Mouse (Mus musculus): ENCODE data around the gene Ankdd1b.

Ankdd1b gene

DNA sequence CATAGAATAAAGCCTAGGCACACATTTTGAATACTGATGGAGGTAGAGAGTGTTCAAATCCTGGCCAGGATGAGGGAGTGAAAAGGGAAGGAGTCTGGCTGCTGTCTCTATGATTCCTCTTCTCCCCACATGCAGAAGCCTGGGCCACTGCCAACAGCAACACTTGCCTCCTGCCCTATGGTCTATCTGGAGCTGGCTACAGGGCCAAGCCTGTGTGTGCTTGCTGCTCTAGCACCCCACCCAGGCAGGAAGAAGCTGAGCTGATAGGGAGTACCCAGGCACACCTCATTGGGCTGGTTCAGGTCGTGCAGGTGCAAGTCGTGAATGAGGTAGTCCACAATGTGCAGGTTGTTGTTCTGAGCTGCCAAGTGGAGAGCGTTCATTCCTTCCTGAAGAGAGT is 16.7 kb downstream of the Ankdd1b start:
- DNase-seq (ENCODE audit: low read depth, low spot score) = no peak

DNA sequence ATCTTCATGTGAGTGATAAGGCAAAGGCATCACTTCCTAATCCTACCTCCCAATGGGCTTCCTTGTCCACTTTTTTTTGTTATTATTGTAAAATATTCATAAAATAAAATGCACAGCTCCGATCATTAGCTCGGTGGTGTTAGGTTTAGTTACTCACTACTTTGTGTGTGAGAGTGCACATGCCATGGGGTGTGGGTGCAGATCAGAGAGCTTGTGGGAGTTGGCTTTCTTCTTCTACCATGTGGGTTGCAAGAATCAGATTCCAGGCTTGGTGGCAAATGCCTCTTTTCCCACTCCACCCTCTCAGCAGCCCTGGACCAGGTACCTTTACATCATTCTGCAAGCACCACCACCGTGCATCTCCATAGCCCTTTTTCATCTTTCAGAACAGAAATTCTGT is 18.4 kb downstream of the Ankdd1b start:
- no peak for DNase-seq (ENCODE audit: low read depth, low spot score)

DNA sequence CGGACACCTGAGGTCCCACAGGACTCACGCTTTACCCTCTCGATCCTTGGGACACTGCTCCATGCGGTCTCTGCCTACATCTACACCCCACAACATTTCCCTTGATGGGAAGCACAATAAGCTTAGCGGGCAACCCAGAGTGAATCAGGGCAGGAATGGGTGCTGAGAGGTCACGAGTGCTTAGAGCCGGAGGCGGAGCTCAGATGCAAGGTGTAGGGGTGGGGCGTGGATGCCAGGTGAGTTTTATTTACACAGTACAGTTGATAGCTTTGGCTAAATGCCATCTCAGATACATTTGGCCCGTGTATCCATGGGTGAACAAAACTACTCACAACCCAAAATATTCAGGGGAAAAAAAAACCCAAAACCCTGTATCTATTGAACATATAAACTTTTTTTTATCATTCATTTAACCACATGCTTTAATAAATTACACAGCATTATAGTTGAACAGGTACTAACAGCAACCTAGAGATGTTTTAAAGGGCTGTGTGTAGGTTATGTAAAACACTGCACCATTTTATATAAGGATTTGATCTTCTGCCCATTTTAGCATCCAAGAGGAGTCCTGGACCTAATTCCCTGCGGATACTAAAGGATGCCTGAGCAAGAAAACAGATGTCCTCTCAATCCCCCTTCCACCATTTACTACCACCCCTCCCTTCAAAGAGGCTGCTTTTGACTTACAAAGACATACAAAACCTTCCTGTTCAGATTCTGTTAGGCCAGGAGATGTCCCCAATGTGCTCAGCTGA is 19.4 kb downstream of the Ankdd1b start:
- DNase-seq (ENCODE audit: low read depth, low spot score) = no peak

DNA sequence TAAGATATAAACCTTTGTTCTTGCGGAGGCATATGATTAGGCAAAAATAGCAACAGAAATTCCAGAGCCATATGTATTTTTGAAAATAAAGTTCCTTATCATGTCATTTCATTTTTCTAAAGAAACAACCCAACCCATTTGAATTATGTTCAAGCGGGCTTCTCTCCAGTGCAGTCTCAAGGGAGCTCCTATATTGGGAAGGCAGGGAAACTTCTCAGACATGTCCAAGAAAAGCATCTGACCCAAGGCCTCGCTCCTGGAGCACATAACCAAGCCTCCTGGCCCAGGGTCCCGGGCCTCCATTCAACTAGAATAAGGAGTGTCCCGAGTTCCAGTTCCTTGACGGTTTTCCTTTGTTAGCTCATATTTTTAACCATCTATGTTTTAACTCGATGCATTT is 20.1 kb downstream of the Ankdd1b start:
- no peak for DNase-seq (ENCODE audit: low read depth, low spot score)

DNA sequence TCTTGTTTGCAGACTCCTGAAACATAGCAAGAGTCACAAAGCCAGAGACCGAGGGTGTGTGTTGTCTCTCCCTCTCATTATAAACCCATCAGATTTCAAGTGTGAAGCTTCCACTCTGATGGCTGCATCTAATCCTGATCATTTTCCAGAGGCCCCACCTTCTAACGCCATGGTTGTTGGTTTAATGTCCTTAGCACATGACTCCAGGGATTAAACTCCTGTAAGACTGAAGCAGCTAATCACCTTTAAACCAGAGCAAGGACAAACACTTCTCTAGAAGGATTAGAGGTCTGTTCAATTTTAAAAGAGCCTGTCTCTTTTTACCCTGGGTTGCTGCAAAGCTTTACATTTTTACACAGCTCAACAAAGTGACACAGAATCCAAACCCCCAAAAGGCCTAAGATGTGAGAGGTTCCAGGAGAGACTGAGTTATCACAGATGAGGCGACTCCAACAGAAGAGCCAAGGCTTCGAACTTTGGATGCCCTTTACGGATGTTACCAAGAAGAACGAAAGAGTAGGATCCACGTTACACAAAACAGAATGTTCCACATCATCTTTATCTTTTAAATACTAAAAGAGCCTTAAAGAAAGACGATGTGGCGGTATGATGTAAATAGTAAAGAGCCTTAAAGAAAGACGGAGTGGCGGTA is 20.7 kb downstream of the Ankdd1b start:
- no peak for DNase-seq (ENCODE audit: low read depth, low spot score)

DNA sequence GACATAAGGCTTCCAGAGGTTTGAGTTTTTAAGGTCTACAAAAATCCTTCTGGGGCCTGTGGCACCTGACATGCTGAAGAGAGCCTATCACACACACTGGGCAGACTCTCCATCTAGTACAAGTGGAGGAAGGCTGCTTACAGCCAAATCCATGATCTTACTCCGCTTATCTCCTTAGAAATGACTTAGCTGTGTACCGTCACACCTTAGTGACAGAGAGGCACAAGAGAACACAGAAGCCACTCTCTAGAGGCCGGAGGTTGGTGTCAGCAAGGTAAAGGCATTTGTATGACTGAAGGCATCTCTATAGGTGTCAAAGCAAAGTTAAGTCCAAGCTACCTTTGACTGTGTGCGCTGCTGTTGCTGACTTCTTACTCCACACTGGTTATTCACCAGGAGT is 30.6 kb downstream of the Ankdd1b start:
- DNase-seq (ENCODE audit: low read depth, low spot score) = no peak

DNA sequence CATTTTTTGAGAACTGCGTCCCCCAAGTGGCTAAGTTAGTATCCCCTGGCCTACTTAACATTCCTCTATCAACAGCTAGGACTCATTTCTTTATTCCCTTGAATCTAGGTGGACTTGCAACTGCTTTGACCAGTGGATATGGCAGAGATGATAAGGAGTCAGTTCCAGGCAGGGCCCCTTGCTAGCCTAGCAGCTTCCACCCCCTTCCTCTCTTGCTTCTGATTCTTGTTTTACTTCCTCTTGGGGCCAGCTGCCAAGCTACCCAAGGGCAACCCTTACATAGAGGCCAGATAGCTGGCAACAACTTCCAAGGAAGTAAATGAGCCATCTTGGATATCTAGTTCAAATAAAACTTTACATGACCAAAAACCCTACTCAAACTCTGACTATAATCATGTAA is 34.1 kb downstream of the Ankdd1b start:
- no peak for DNase-seq (ENCODE audit: low read depth, low spot score)

DNA sequence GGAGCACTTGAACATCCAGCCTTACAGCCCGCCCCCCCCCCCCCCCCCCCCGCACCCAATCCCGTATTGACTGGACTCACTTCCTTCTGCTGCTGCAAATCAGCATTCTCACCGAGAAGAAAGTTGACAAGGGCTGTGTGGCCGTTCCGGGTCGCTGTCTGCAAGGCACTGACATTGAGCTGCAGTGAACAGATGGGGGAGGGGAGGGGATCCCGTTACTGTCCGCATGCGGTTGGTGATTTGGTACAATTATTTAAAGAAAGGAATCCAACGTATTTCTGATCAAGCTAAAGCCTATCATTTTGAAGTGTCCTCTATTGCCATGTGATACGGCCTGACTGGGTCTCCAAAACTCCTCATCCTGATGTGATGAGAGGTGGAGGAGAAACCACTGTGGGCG is 35.2 kb downstream of the Ankdd1b start:
- DNase-seq (ENCODE audit: low read depth, low spot score) = no peak

DNA sequence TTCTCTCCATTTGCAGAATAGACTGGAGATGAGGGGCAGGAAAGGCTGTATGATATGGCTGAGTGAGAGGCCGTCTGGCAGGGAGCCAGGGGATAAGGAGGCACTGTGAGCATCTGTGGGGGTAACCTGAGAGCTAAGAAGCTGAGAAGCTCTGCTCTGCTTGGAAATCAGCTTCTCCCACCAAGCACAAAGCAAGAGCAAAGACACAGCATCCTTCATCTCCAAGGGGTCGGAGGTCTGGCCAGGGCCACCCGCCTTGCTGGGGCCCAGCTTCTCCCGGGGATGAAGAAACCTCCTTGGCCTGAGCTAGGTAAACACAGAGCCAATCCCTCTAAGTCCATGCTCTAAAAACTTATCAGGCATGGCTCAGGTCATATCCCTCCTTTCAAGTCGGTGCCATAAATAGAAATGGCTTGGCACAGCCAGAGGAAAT is 36.1 kb downstream of the Ankdd1b start:
- DNase-seq (ENCODE audit: low read depth, low spot score) = no peak

DNA sequence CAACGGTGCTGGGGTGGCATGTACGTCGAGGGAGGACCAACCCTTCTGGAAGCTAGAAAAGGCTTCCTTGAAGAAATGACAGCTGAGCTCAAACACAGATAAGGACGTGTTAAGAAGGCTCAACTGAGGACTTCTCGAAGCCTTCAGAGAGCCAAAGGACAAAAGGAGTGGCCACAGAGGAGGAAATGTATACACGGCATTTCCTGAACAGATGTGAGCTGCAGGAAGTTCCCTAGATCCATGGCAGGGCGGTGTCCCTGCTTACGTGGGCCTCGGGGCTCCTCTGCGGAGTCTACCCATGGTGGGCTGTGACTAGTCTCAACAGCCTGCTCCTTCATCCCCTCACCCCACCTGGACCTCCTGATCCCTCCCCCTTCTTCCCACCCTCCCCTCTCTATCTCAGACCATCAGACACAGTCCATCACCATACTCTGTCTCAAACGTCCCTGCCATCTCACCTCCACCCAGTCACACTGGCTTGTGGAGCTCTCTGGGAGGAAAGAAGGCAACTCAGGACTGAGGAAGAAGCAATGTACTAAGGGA is 37.3 kb downstream of the Ankdd1b start:
- DNase-seq (ENCODE audit: low read depth, low spot score) = no peak

DNA sequence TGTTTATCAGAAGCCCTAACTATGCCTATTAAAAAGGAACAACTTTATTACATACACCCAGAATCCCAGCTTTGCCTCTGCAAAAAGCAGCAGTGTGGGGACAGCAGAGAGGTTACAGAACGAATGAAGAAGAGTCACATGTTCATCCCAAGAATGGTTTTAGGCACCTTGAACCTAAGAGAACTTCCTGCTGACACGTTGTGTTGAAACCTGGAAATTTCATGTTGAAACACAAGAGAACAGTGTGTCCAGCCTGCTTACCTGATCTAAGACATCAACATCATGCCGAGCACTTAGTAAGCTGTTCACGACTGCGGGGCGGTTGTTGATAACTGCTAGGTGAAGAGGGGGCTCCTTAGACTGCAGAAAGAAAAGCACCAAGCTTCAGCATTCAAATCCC is 38.0 kb downstream of the Ankdd1b start:
- no peak for DNase-seq (ENCODE audit: low read depth, low spot score)

DNA sequence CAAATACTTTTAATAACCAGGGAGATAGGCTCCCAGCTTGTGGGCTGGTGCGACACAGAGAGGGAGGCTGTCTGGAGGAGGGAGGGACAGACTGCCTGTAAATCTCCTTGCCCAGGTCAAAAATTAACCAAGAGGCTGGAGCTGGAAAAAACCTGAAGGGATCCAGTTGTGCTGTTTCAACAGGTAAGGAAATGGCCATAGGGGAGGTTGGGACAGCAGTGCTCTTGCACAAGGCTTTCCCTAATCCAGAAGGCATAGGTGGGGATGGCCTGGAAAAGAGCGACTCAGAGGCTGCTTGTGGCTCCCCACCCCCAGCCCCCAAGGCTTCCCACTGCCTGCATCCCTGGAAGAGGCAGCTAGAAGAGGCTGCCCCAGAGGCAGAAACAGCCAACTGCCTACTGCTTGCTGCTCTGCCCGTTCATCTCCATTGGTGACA is 38.6 kb downstream of the Ankdd1b start:
- no peak for DNase-seq (ENCODE audit: low read depth, low spot score)

DNA sequence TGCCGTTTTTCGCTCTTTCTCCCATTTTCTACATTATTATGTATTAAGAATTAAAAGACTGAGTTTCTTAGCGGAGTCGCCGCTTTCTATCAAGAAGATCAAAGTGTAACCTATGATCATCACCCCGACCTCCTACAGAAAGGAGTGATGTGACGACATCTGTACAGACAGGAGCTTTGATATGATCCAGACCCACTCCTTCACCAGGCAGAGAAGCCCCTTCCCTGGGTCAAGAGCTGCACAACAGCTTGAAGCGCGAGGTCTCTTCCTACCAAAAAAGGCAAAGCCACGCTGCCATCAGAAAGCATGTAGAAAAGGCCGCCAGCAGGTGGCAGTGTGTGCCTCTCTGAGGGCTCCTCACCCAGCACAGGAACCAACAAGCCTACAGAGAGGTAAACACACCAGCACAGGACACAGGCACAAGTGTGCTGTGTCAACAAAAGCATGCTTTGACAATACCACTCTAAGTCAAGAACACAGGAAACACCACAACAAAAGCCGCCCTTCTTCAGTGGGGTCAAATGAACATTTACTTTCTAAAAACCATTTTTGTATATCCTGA is 39.3 kb downstream of the Ankdd1b start:
- peak; percentile 79 for DNase-seq (ENCODE audit: low read depth, low spot score)

DNA sequence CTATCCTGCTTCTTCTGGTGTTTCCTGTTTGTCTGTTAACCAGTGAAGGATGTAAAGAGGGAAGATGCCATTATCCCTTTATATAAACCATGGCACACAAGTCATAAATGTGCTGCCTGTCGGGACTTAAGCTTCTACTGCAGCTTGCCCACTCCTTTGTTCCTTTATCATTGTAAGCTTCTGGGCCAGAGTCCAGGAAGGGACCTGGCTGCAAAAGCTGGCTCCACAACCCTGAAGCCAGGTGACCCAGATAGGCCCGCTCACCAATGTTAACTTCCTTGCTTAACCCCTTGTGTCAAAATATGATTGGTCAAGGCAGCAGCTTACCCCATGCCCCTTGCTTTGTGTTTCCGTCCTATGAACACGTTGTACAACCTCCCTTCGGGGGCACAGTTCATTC is 42.5 kb downstream of the Ankdd1b start:
- no peak for DNase-seq (ENCODE audit: low read depth, low spot score)

DNA sequence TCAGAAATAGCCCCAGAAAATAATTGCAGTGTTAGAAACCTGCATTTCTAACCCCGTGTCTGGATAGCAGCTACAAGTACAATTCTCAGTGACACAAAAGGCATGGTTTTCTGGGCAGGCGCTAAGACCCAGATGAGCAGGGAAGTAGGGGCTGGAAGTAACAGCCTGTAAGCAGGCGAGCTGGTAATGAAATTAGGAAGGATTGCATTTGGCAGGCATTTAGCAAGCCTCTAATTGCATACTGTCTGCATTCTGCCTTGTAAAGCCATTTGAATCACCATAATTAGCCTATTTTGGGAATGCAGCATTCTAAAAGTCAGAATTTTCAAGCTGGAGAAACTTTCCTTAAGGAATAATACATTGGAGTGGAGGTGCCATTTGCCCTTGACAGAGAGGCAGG is 45.0 kb downstream of the Ankdd1b start:
- no peak for DNase-seq (ENCODE audit: low read depth, low spot score)

DNA sequence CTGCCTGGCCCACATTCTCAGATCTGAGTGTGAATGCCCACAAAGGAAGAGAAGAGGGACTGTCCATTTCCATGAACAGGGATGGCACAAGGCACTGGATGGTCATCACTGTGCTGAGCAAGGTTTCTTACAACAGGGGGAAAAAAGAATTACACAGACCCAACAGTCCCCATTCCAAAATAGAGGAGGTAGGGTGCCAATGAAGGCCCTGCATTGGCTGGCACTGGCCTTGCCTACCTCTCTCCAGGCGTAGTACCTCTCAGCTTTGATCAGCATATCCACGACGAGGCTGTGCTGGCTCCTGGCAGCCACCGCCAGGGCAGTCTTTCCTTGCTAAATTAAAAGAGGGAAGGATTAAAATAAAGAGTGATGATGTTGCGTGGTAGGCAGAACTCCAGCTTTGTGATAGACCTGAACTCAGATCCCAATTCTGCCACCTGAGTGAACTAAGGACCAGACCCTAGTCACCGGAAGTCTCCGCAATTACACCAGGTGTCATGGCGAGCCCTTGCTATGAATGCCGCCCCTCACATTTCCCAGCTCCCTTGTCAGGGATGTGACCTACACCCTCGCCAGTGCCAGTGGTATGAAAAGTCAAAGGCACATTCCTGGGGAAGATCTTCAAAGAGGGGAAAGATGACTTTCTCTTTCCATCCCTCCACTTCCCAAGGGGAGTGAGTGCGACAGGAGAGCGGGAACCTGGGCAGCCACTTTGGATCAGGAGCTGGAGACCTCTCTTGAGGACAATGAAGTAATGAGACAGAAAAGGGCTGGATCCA is 46.3 kb downstream of the Ankdd1b start:
- DNase-seq (ENCODE audit: low read depth, low spot score) = no peak

DNA sequence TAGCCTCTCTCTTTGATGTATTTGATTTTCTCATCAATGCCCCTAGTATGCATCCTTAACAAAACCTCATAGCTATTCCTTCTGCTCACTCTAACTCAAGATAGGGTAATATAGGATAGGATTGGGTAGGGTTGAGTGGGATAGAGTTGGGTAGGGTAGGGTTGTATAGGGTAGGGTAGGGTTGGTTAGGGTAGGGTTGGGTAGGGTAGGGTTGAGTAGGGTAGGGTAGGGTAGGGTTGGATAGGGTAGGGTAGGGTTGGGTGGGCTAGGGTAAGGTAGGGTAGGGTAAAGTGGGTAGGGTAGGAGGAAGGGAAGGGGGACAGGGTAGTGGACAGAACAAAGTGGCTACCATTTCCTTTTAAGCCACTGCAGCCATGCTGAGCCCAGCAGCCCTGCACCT is 49.8 kb downstream of the Ankdd1b start:
- DNase-seq (ENCODE audit: low read depth, low spot score) = no peak

DNA sequence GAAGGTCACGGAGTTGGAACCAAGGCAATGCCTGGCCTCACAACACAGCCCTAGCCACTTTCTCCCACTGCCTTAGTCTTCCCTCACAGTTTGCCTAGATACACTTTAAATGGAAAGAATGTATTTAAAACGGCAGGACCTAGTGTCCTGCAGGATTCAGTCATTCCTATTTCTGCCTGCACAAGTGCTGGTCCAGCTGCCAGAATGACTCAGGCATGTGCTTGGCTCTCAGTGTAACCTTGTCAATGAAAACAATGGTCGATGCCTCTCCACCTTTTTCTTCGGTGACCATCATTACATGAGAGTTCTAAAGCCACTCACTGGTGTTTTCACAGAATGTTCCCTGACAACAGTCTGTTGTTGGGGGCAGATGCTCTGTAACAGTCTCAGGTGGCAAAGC is 52.5 kb downstream of the Ankdd1b start:
- no peak for DNase-seq (ENCODE audit: low read depth, low spot score)

DNA sequence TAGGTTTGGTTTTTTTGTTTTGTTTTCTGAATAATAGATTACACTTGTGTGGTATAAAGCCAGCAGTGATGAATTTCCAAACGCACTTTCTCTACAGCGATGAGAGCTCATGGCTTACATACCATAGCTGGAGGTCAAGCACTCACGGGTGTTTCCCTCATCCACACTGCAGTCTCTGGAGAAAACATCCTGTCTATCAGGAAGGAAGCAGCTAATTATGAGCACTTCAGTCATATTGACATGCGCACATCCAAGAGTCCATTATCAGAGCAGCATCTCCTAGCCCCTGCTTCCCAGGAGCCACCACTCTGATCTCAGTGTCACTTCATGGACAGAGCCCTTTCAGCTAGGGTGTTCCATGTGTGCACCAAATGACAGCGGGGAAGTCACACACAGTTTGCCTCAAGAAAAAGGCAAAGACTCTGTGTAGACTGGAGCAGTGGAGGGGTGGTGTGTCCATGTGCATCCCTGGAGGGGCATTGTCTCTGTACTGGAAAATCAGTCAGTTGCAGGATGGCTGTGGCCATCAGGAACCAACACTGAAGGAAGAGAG is 53.7 kb downstream of the Ankdd1b start:
- DNase-seq (ENCODE audit: low read depth, low spot score) = no peak

DNA sequence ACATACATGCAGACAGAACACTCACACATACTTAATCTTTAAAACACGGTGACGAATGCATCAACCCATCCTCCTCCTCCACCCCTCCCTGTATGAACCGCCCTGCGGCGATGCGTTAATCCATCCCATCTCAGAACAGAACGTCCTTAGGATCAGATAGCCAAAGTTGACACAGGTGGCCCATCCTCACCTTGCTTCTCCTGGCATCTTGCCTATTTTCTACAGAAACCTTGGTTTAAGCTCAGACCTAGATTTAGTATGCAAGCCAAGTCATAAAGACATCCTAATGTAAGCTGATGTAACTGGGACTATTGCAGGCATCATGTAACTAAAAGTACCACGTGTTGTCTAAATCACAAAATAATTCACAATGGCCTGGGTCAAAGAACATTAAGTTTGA is 54.6 kb downstream of the Ankdd1b start:
- DNase-seq (ENCODE audit: low read depth, low spot score) = no peak

DNA sequence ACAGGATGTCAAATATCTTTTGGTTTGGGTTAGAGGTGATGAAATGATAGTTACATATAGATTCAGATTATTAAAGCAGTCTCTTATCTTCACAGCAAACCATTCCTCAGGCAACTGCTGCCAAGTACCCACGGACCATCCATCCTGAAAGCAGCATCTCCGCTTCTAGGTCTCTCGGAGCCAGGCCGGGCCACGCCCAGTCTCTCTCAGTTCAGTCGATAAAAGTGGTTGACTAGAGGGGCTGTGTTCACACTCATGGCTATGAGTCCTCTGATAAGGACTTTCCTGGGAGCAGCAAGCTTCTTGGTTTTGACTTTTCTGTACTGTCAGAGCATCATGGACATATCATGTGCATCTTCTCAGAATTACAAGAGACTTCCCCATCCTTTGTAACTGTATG is 56.6 kb downstream of the Ankdd1b start:
- DNase-seq (ENCODE audit: low read depth, low spot score) = no peak

DNA sequence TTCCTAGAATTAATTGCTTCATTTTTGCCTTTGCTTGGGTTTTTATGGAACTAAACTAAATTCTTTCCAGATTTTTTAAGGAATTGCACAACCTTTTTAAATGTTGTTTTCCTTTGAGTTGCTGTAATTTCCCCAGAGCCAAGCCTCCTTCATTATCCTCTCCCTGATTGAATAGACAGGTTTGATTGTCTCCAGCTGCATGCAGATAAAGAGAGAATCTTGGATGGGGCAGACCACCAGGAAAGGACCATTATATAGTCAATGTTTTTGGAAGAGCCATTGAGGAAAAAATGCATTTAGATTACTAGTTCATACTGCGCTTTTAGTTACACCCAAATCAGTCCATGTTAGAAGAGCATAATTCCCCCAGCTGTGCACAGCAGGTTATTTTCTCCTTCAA is 62.2 kb downstream of the Ankdd1b start:
- DNase-seq (ENCODE audit: low read depth, low spot score) = no peak
